Mouse (Mus musculus) hindbrain, embryonic 11.5 days (tissue): ENCODE data around the gene Cmtm2b. TPM values are rescaled to one million over a fixed set of nuclear protein-coding genes. Genes with fewer than 3 reads are reported as not detected.

Experiments used
- ATAC-seq: fragments of 200-750 bp; cut with Nextera tagmentation; 2 replicates; pipeline ENCODE4 v1.8.0; 2017; ENCODE audit warnings: mild to moderate bottlenecking, moderate TSS enrichment, moderate library complexity; ENCODE audit not compliant: low FRiP score
- DNase-seq: peaks from one replicate; pipeline ENCODE4 v3.0.0-alpha.2; 2015; ENCODE audit warnings: low spot score
- H3K27ac ChIP-seq: fragments of 300-500 bp; sonication (generic); 2 replicates; pipeline ENCODE4 v1.5.1; 2014; ENCODE audit warnings: mild to moderate bottlenecking, low read depth, low read length
- H3K27me3 ChIP-seq: fragments of 300-500 bp; sonication (generic); 2 replicates; pipeline ENCODE4 v1.6.1; 2014; ENCODE audit warnings: mild to moderate bottlenecking, low read length, moderate library complexity, mixed read lengths; ENCODE audit not compliant: control insufficient read depth, insufficient read depth
- H3K36me3 ChIP-seq: fragments of 300-500 bp; sonication (generic); 2 replicates; pipeline ENCODE4 v1.6.1; 2014; ENCODE audit warnings: mild to moderate bottlenecking, low read length, moderate library complexity, mixed read lengths; ENCODE audit not compliant: control insufficient read depth, insufficient read depth
- H3K4me1 ChIP-seq: fragments of 300-500 bp; sonication (generic); replicated peaks from 2 replicates; pipeline ENCODE4 v1.6.1; 2014; ENCODE audit warnings: low read length, mixed read lengths; ENCODE audit not compliant: control insufficient read depth, insufficient read depth
- H3K4me2 ChIP-seq: fragments of 300-500 bp; sonication (generic); replicated peaks from 2 replicates; pipeline ENCODE4 v1.6.1; 2014; ENCODE audit warnings: mild to moderate bottlenecking, low read depth, low read length
- H3K4me3 ChIP-seq: fragments of 300-500 bp; sonication (generic); 2 replicates; pipeline ENCODE4 v1.5.1; 2014; ENCODE audit warnings: low read depth, low read length
- H3K9ac ChIP-seq: fragments of 300-500 bp; sonication (generic); 2 replicates; pipeline ENCODE4 v1.6.1; 2014; ENCODE audit warnings: low read depth, low read length
- H3K9me3 ChIP-seq: fragments of 300-500 bp; sonication (generic); 2 replicates; pipeline ENCODE4 v1.6.1; 2016; ENCODE audit warnings: low read length; ENCODE audit not compliant: control insufficient read depth
- WGBS: fragments of 180-500 bp; shearing (Covaris S2); extraction: QIAGEN DNeasy Blood & Tissue Kit; methylation state at CpG from one replicate; pipeline ENCODE4 v1.1.7; 2014; 5-methylcytosine and 5-hydroxymethylcytosine counted together
- polyA plus RNA-seq: library from polyadenylated mRNA; unstranded; fragments of >200 nt; fragmentation: Nextera tagmentation; extraction: Ambion mirVana; gene quantifications from 2 replicates; pipeline ENCODE4 v1.2.1, GENCODE M21; 2014

Gene Cmtm2b
- polyA plus RNA-seq, 1 experiment from 2014 or later = not detected

GRCm38 (mm10) chr8:104371121-104371520, 49.1 kb downstream of the Cmtm2b start:
- no peak overlapping the region for H3K27ac ChIP-seq
- H3K36me3 ChIP-seq = no peaks in the 10 kb centered on the region
- DNase-seq (no peak), ATAC-seq (no peak)
- H3K9ac ChIP-seq = no peak overlapping the region
- no peaks in the 10 kb centered on the region for H3K9me3 ChIP-seq
- WGBS = 92% methylated on average over 6 of the region's 6 CpGs
- 0 out of 2 replicates have a peak, but pooled peaks cover 2% of the 10 kb centered on the region for H3K4me1 ChIP-seq
- no peak overlapping the region for H3K4me2 ChIP-seq
- no peaks in the 10 kb centered on the region for H3K27me3 ChIP-seq
- H3K4me3 ChIP-seq = no peak overlapping the region

DNA sequence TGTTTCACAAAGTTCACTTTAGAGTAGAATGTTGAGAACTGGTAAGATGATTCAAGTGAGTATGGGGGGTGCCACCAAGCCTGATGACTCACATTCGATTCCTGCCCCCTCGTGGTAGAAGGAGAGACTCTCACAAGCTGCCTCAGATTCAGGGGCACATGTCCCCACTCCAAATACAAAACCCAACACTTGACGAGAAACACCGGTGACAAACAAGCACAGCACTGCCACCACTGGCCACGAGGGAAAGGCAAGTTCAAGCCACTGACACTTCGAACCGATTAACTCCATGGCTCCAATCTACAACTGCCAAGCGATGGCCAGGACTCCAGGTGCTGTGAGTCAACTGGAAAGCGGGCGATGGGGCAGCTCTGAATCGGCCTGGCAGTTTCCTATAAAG, 51.7 kb downstream of the Cmtm2b start:
- no peak for ATAC-seq
- WGBS = 82% methylated on average over 11 of the region's 11 CpGs
- no peak for DNase-seq
- H3K36me3 ChIP-seq = no peaks in the 10 kb centered on the region
- 0 out of 2 replicates have a peak, but pooled peaks cover 2% of the 10 kb centered on the region for H3K4me1 ChIP-seq
- no peaks in the 10 kb centered on the region for H3K9me3 ChIP-seq
- no peak overlapping the region for H3K4me3 ChIP-seq
- no peak overlapping the region for H3K9ac ChIP-seq
- H3K4me2 ChIP-seq = no peak overlapping the region
- H3K27ac ChIP-seq = no peak overlapping the region
- no peaks in the 10 kb centered on the region for H3K27me3 ChIP-seq

DNA sequence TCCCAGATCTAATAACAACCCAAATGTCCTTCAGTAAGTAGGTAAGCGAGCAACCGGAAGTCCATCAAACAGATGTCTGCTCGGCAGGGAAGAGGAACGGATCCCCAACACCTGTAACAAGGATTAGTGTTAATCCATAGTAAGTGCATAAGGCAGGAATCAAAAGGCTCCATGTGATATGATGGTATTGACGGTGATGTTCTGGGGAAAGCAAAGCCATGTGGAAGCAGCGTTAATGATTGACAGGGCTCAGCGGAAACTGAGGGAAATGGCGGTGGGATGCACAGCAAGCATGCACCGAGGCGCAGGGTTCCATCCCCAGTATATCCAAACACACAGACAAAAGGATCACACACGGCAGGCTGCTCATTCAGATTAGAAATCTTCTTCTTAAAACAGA, 52.2 kb downstream of the Cmtm2b start:
- no peaks in the 10 kb centered on the region for H3K9me3 ChIP-seq
- no peak for DNase-seq
- 69% methylated on average over 11 of the region's 11 CpGs for WGBS
- H3K36me3 ChIP-seq = no peaks in the 10 kb centered on the region
- no peak overlapping the region for H3K27ac ChIP-seq
- H3K27me3 ChIP-seq = no peaks in the 10 kb centered on the region
- no peak overlapping the region for H3K4me3 ChIP-seq
- H3K4me1 ChIP-seq = 0 out of 2 replicates have a peak, but pooled peaks cover 2% of the 10 kb centered on the region
- no peak overlapping the region for H3K4me2 ChIP-seq
- no peak for ATAC-seq
- H3K9ac ChIP-seq = no peak overlapping the region

- Histone ChIP-seq H3K36me3 (no peaks in the 10 kb centered on the region), H3K4me1 (0 out of 2 replicates have a peak, but pooled peaks cover 2% of the 10 kb centered on the region), H3K27me3 (no peaks in the 10 kb centered on the region), H3K4me3 (no peak overlapping the region), H3K4me2 (no peak overlapping the region), H3K9ac (no peak overlapping the region), H3K27ac (no peak overlapping the region), H3K9me3 (no peaks in the 10 kb centered on the region)
- ATAC-seq (no peak), DNase-seq (no peak)
- WGBS = 51% methylated on average over 14 of the region's 14 CpGs
These were observed 53.1 kb downstream of the Cmtm2b start for GRCm38 (mm10) chr8:104374864-104375846.

DNA sequence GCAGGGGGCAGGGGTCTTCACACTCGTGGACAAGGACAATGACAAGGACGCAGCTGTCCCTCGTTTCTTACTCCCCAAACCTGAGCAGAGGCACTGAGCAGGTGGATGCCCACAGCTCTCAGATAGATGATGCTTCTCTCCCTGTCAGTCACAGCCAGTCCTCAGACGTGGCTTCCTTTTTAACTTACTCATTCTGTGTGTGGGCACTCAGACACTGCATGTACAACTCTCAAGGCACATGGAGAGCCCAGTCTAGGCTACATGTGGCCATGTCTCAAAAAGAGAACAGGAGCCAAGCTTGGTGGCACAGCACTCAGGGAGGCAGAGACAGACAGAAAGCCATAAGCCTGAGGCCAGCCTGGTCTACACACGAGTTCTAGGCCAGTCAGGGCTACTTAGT, 53.9 kb downstream of the Cmtm2b start:
- H3K9me3 ChIP-seq = no peaks in the 10 kb centered on the region
- H3K27ac ChIP-seq = no peak overlapping the region
- no peak overlapping the region for H3K9ac ChIP-seq
- ATAC-seq (peak; percentile 23; the same call in 1 of the 2 replicates), DNase-seq (no peak)
- H3K36me3 ChIP-seq = no peaks in the 10 kb centered on the region
- 0 out of 2 replicates have a peak, but pooled peaks cover 2% of the 10 kb centered on the region for H3K4me1 ChIP-seq
- WGBS = 41% methylated on average over 5 of the region's 5 CpGs
- H3K27me3 ChIP-seq = no peaks in the 10 kb centered on the region
- no peak overlapping the region for H3K4me2 ChIP-seq
- no peak overlapping the region for H3K4me3 ChIP-seq

GRCm38 (mm10) chr8:104376669-104377068, 54.6 kb downstream of the Cmtm2b start:
- Histone ChIP-seq H3K27me3 (no peaks in the 10 kb centered on the region), H3K4me1 (0 out of 2 replicates have a peak, but pooled peaks cover 2% of the 10 kb centered on the region), H3K4me2 (no peak overlapping the region), H3K27ac (no peak overlapping the region), H3K4me3 (no peak overlapping the region), H3K9me3 (no peaks in the 10 kb centered on the region), H3K9ac (no peak overlapping the region), H3K36me3 (no peaks in the 10 kb centered on the region)
- DNase-seq = no peak
- 44% methylated on average over 11 of the region's 11 CpGs for WGBS
- ATAC-seq = no peak

GRCm38 (mm10) chr8:104379301-104379836, 57.3 kb downstream of the Cmtm2b start:
- Histone ChIP-seq H3K4me1 (peaks cover 4% of the 10 kb centered on the region; the same call in 1 of the 2 replicates), H3K4me2 (no peak overlapping the region), H3K9me3 (no peaks in the 10 kb centered on the region), H3K4me3 (no peak overlapping the region), H3K9ac (no peak overlapping the region), H3K36me3 (no peaks in the 10 kb centered on the region), H3K27ac (no peak overlapping the region), H3K27me3 (no peaks in the 10 kb centered on the region)
- ATAC-seq (peak; percentile 42; the same call in 1 of the 2 replicates), DNase-seq (peak; percentile 39)
- 27% methylated on average over 10 of the region's 10 CpGs for WGBS

DNA sequence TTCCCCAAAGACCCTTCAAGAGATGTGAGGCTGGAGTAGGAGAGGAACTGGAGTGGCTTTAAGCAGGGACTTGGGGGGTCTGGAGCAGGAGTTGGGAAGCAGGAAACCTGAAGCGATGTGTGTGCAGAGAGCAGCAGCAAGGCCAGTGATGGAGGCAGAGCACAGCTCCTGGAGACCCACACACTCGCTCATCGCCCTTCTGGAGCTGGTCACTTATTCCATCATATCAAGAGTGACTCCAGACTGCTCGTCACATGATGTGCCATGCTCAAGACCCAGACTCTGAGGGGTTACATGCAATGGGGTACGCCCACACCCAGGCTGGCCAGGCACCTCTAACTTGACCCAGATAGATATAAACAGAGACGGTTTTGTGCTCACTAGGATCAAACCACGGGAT, 58.2 kb downstream of the Cmtm2b start:
- no peaks in the 10 kb centered on the region for H3K36me3 ChIP-seq
- ATAC-seq (no peak), DNase-seq (no peak)
- H3K9me3 ChIP-seq = no peaks in the 10 kb centered on the region
- peaks cover 2% of the 10 kb centered on the region; the same call in 1 of the 2 replicates for H3K4me1 ChIP-seq
- 85% methylated on average over 7 of the region's 7 CpGs for WGBS
- H3K27ac ChIP-seq = no peak overlapping the region
- no peaks in the 10 kb centered on the region for H3K27me3 ChIP-seq
- no peak overlapping the region for H3K9ac ChIP-seq
- H3K4me2 ChIP-seq = no peak overlapping the region
- H3K4me3 ChIP-seq = no peak overlapping the region
